Mouse (Mus musculus) limb, embryonic 14.5 days (tissue): ENCODE data around the gene Xxylt1. TPM values are rescaled to one million over a fixed set of nuclear protein-coding genes. Genes with fewer than 3 reads are reported as not detected.

Experiments
- ATAC-seq: fragments of 200-750 bp; cut with Nextera tagmentation; 2 replicates; pipeline ENCODE4 v1.8.0; 2017; ENCODE audit warnings: low read depth, moderate number of reproducible peaks, moderate TSS enrichment; ENCODE audit not compliant: low FRiP score
- DNase-seq: peaks from one replicate; pipeline ENCODE4 v3.0.0-alpha.2; 2015; ENCODE audit warnings: low spot score
- H3K27ac ChIP-seq: fragments of 300-500 bp; sonication (generic); replicated peaks from 2 replicates; pipeline ENCODE4 v1.5.1; 2014; ENCODE audit warnings: low read depth, mild to moderate bottlenecking, low read length, moderate library complexity, mixed read lengths
- H3K27me3 ChIP-seq: fragments of 300-500 bp; sonication (generic); 2 replicates; pipeline ENCODE4 v1.6.1; 2014; ENCODE audit warnings: low read length, mixed read lengths; ENCODE audit not compliant: control insufficient read depth, insufficient read depth
- H3K36me3 ChIP-seq: fragments of 300-500 bp; sonication (generic); 2 replicates; pipeline ENCODE4 v1.6.1; 2014; ENCODE audit warnings: mild to moderate bottlenecking, low read length, moderate library complexity, mixed read lengths; ENCODE audit not compliant: control insufficient read depth, insufficient read depth
- H3K4me1 ChIP-seq: fragments of 300-500 bp; sonication (generic); 2 replicates; pipeline ENCODE4 v1.6.1; 2014; ENCODE audit warnings: antibody characterized with exemption, low read length, mixed read lengths; ENCODE audit not compliant: control insufficient read depth, insufficient read depth
- H3K4me2 ChIP-seq: fragments of 300-500 bp; sonication (generic); replicated peaks from 2 replicates; pipeline ENCODE4 v1.6.1; 2014; ENCODE audit warnings: low read depth, mild to moderate bottlenecking, low read length, moderate library complexity; ENCODE audit not compliant: severe bottlenecking
- H3K4me3 ChIP-seq: fragments of 300-500 bp; sonication (generic); replicated peaks from 2 replicates; pipeline ENCODE4 v1.5.1; 2014; ENCODE audit warnings: low read length
- H3K9ac ChIP-seq: fragments of 300-500 bp; sonication (generic); 2 replicates; pipeline ENCODE4 v1.6.1; 2014; ENCODE audit warnings: mild to moderate bottlenecking, low read depth, low read length, moderate library complexity; ENCODE audit not compliant: severe bottlenecking
- H3K9me3 ChIP-seq: fragments of 300-500 bp; sonication (generic); 2 replicates; pipeline ENCODE4 v1.6.1; 2016; ENCODE audit warnings: low read length; ENCODE audit not compliant: control insufficient read depth
- POLR2A ChIP-seq: fragments of 200-500 bp; IDR thresholded peaks from 2 replicates; pipeline ENCODE4 v1.8.0; 2012; ENCODE audit warnings: inconsistent platforms, mild to moderate bottlenecking, moderate library complexity, borderline replicate concordance; ENCODE audit not compliant: insufficient read depth, insufficient read length; ENCODE audit errors: extremely low read depth
- WGBS: fragments of 180-500 bp; shearing (Covaris S2); extraction: QIAGEN DNeasy Blood & Tissue Kit; methylation state at CpG from one replicate; pipeline ENCODE4 v1.1.7; 2014; 5-methylcytosine and 5-hydroxymethylcytosine counted together
- polyA plus RNA-seq, 2 experiments: library from polyadenylated mRNA; depleted of rRNA in 1 of 2; stranded (reverse) in 1 of 2; unstranded in 1 of 2; fragments of >200 nt; fragmentation: Nextera tagmentation in 1 of 2; extraction: Ambion mirVana in 1 of 2; gene quantifications; 2 replicates each; pipeline versions ENCODE4 v1.2.1 to v1.2.3; 2012 to 2014

Xxylt1 gene
- polyA plus RNA-seq, 2 experiments: 20.0 to 23.8 TPM

DNA sequence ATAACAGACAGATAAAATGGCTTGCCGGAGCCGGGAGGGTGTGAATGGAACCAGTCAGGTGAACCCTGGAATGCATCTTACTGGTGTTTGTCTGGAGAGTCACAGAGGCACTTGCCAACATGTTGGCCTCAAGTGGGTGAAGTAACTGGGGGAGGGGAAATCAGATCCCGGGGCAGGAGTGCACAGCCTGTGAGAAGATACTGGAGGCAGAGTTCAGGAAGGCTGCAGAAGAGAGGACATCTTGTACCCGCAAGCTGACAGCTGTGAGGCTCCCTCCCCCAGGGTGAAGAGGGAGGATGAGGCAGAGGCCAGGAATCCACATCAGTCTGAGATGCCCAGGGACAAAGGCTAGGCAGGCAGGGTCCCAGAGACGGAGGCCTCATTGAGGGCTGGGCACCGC is 116.8 kb downstream of the Xxylt1 start:
- Histone ChIP-seq H3K4me2 (no peak overlapping the region), H3K9me3 (no peaks in the 10 kb centered on the region), H3K36me3 (no peaks in the 10 kb centered on the region), H3K4me3 (no peak overlapping the region), H3K9ac (no peak overlapping the region), H3K4me1 (no peaks in the 10 kb centered on the region; the same call in 1 of the 2 replicates), H3K27me3 (no peaks in the 10 kb centered on the region), H3K27ac (no peak overlapping the region)
- DNase-seq (no peak), ATAC-seq (no peak)
- WGBS: 87% methylated on average over 6 of the region's 6 CpGs
- no peak for TF ChIP-seq POLR2A

DNA sequence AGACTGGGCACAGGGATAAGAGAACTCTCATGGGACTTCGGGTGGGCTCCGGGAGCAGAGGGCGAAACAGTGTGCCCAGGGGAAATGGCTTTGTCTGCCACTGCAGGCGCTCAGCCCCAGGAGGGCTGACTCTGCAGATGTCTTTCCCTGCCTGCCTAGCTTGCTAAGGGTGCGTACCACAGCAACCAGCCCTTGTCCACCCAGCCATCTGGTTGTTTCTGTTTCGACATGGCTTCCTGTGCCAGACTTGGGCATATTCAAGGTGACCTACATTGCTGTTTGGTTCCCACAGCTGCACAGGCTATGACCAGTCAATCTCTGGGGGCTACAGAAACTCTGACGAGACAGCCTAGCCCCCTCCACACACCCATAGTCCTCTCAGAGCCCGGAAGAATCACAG is 118.7 kb downstream of the Xxylt1 start:
- TF ChIP-seq POLR2A: no peak
- Histone ChIP-seq H3K9me3 (no peaks in the 10 kb centered on the region), H3K27ac (no peak overlapping the region), H3K4me2 (no peak overlapping the region), H3K4me3 (no peak overlapping the region), H3K27me3 (no peaks in the 10 kb centered on the region), H3K4me1 (no peaks in the 10 kb centered on the region), H3K9ac (no peak overlapping the region), H3K36me3 (no peaks in the 10 kb centered on the region; the same call in 1 of the 2 replicates)
- ATAC-seq (no peak), DNase-seq (no peak)
- 87% methylated on average over 8 of the region's 8 CpGs for WGBS

DNA sequence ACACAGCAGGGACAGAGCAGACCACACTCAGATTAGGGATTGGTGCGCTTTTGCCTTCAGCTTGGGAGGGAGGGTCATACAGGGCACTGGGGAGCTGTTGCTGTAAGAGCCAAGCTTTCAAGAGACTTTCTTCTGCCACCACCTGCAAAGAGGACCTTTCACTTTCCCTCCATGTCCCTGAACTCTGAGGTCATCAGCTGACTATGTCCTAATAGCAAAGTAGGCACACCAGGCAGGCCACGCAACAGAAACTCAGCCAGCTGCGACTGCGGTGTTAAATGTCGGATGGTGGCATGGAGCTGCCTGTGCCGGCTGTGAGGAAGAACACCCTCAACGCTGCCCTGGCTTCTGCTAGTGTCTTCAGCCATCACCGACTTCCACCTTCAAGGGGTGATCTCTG is 120.1 kb downstream of the Xxylt1 start:
- Histone ChIP-seq H3K36me3 (no peaks in the 10 kb centered on the region; the same call in 1 of the 2 replicates), H3K9me3 (no peaks in the 10 kb centered on the region)
- no peak for ATAC-seq

DNA sequence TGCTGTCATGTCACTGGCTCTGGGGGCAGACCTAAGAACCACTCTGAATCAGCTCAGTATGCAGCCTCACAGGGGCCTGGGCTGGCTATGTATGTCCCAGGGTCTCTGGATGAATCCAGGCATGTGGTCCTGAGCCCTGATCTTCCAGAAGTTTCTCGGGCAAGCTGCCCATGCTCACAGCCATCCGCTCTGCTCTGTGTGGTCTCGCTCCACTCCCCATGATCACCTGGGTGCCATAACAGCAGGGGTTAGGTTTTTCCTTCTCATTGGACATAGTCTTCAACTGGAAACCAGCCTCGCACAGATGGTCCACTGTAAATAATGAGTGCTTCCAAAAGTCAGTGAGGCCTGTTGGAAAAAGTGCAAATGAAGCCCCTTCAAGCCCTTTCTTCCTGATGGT is 121.0 kb downstream of the Xxylt1 start:
- Histone ChIP-seq H3K36me3 (no peaks in the 10 kb centered on the region; the same call in 1 of the 2 replicates), H3K27me3 (no peaks in the 10 kb centered on the region), H3K9me3 (no peaks in the 10 kb centered on the region), H3K4me3 (no peak overlapping the region), H3K27ac (no peak overlapping the region), H3K4me1 (no peaks in the 10 kb centered on the region), H3K9ac (no peak overlapping the region), H3K4me2 (no peak overlapping the region)
- TF ChIP-seq POLR2A: no peak
- ATAC-seq (no peak), DNase-seq (no peak)
- 87% methylated on average over 4 of the region's 4 CpGs for WGBS

More for the DNA sequence above, 120.1 kb downstream of the Xxylt1 start:
- Histone ChIP-seq H3K27me3 (no peaks in the 10 kb centered on the region), H3K4me2 (no peak overlapping the region), H3K27ac (no peak overlapping the region), H3K4me1 (no peaks in the 10 kb centered on the region), H3K4me3 (no peak overlapping the region), H3K9ac (no peak overlapping the region)
- no peak for DNase-seq
- WGBS: 75% methylated on average over 8 of the region's 8 CpGs
- TF ChIP-seq POLR2A: no peak

DNA sequence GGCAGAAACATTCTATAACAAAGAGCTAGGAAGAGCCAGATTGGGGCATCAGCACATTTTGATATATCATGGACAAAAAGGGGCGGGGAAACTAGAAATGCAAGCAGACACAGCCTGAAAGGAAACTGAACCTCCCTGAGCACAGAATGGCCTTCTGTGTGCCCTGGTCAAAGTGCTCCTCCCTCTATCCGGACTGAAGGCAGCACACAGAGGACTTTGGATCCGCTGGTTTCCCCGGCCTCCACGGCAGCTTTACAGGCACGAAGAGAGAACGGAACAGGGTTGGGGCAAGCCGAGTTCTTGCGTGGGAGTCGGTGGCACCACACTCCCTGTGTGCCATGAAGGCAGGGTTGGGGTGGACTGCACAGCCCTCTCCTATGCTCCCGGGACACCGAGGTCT is 121.5 kb downstream of the Xxylt1 start:
- H3K4me3 ChIP-seq: no peak overlapping the region
- H3K36me3 ChIP-seq: no peaks in the 10 kb centered on the region; the same call in 1 of the 2 replicates
- H3K4me1 ChIP-seq: no peaks in the 10 kb centered on the region
- DNase-seq: no peak
- no peaks in the 10 kb centered on the region for H3K9me3 ChIP-seq
- H3K9ac ChIP-seq: no peak overlapping the region
- no peaks in the 10 kb centered on the region for H3K27me3 ChIP-seq
- H3K27ac ChIP-seq: no peak overlapping the region
- ATAC-seq: no peak
- WGBS: 87% methylated on average over 12 of the region's 12 CpGs
- no peak for TF ChIP-seq POLR2A
- H3K4me2 ChIP-seq: no peak overlapping the region

DNA sequence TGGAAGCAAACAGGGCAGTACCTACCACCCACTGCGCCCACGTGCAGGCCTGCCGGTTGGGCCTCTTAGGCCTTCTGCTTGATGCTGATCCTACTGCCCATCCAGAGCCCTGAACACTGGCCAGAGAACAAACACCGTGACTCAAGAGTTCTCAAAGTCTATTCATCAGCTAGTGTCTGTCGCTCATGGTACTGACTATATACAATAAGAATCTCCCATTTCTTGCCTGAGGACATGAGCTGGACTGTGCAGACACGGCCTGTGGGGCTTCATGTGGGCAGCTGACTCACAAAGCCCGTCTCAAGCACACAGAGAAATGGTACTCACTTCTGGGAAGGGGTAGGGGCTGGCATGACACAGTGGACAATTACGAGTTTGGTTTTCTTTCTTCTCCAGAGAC is 125.1 kb downstream of the Xxylt1 start:
- no peak overlapping the region for H3K4me2 ChIP-seq
- H3K27ac ChIP-seq: no peak overlapping the region
- ATAC-seq (no peak), DNase-seq (no peak)
- no peaks in the 10 kb centered on the region for H3K4me1 ChIP-seq
- no peak for TF ChIP-seq POLR2A
- 87% methylated on average over 8 of the region's 8 CpGs for WGBS
- no peaks in the 10 kb centered on the region; the same call in 1 of the 2 replicates for H3K36me3 ChIP-seq
- H3K4me3 ChIP-seq: no peak overlapping the region
- no peaks in the 10 kb centered on the region for H3K27me3 ChIP-seq
- no peaks in the 10 kb centered on the region for H3K9me3 ChIP-seq
- H3K9ac ChIP-seq: no peak overlapping the region
